Mouse (Mus musculus) lung, embryonic 15.5 days (tissue): ENCODE results near the gene Ccnh. TPM values are rescaled to one million over a fixed set of nuclear protein-coding genes. Genes with fewer than 3 reads are reported as not detected.

Experiments used
- ATAC-seq: fragments of 200-750 bp; cut with Nextera tagmentation; 2 replicates; pipeline ENCODE4 v1.8.0; 2017; ENCODE audit warnings: moderate number of reproducible peaks, borderline replicate concordance; ENCODE audit not compliant: low FRiP score, low TSS enrichment; ENCODE audit errors: extremely low read depth
- H3K27ac ChIP-seq: fragments of 300-500 bp; sonication (generic); 2 replicates; pipeline ENCODE4 v1.5.1; 2015; ENCODE audit warnings: moderate library complexity, mild to moderate bottlenecking, inconsistent platforms
- H3K27me3 ChIP-seq: fragments of 300-500 bp; sonication (generic); 2 replicates; pipeline ENCODE4 v1.6.1; 2015; ENCODE audit warnings: inconsistent platforms
- H3K36me3 ChIP-seq: fragments of 300-500 bp; sonication (generic); 2 replicates; pipeline ENCODE4 v1.6.1; 2015; ENCODE audit warnings: inconsistent platforms
- H3K4me1 ChIP-seq: fragments of 300-500 bp; sonication (generic); 2 replicates; pipeline ENCODE4 v1.6.1; 2015; ENCODE audit warnings: inconsistent platforms
- H3K4me2 ChIP-seq: fragments of 300-500 bp; sonication (generic); 2 replicates; pipeline ENCODE4 v1.6.1; 2015; ENCODE audit warnings: inconsistent platforms, mild to moderate bottlenecking, moderate library complexity
- H3K4me3 ChIP-seq: fragments of 300-500 bp; sonication (generic); 2 replicates; pipeline ENCODE4 v1.5.1; 2015; ENCODE audit warnings: mild to moderate bottlenecking, inconsistent platforms
- H3K9ac ChIP-seq: fragments of 300-500 bp; sonication (generic); 2 replicates; pipeline ENCODE4 v1.6.1; 2015; ENCODE audit warnings: inconsistent platforms
- H3K9me3 ChIP-seq: fragments of 300-500 bp; sonication (generic); 2 replicates; pipeline ENCODE4 v1.6.1; 2016; ENCODE audit warnings: inconsistent platforms
- WGBS: fragments of 180-500 bp; shearing (Covaris S2); methylation state at CpG from one replicate; pipeline ENCODE4 v1.1.7; 2015; 5-methylcytosine and 5-hydroxymethylcytosine counted together
- polyA plus RNA-seq: library from polyadenylated mRNA; unstranded; fragments of >200 nt; fragmentation: Nextera tagmentation; extraction: Ambion mirVana; gene quantifications from 2 replicates; pipeline ENCODE4 v1.2.1, GENCODE M21; 2015

The Ccnh gene
- polyA plus RNA-seq, 1 experiment from 2014 or later: 78.9 TPM

DNA sequence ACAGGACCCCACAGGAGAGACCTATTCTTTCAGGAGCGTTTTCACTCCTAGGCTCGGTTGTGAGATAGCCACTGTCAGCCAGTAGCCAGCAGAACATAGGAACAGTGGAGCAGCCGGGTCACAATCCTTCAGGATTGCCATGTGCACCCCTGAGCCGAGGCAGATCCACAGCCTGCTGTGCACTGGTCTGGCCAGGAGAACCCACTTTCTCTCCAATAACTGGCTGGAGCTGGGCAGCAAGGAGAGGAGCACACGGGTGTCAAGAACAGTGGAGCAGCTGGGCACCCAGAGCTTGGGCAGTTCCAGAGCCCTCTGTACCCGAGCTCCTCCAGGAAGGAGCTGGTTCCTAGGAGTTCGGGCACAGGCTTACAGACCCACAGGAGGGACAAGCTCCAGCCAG, 49.6 kb downstream of the Ccnh start:
- no peak overlapping the region for H3K4me2 ChIP-seq
- no peak for ATAC-seq
- no peak overlapping the region for H3K9ac ChIP-seq
- H3K36me3 ChIP-seq: no peaks in the 10 kb centered on the region
- H3K4me3 ChIP-seq: no peak overlapping the region
- no peaks in the 10 kb centered on the region for H3K27me3 ChIP-seq
- H3K4me1 ChIP-seq: no peaks in the 10 kb centered on the region
- no peak overlapping the region for H3K27ac ChIP-seq
- WGBS: 82% methylated on average over 7 of the region's 7 CpGs
- H3K9me3 ChIP-seq: no peaks in the 10 kb centered on the region

Other genes starting within 250 kb of the Ccnh start
- 43.3 and 45.8 TPM in 2 replicates for gene Rasa1, start 99.7 kb downstream of the Ccnh start, polyA plus RNA-seq